Mouse (Mus musculus) liver, embryonic 16.5 days (tissue): ENCODE measurements at regions not wholly inside any gene's neighbourhood (a gene's known extent, or its start where the extent isn't known, plus 50 kb on each side); places are given as distances from the start of the nearest gene placed in this dataset.
A peak's percentile ranks its signal among the peaks of the same experiment; 100 is the strongest.

ENCODE experiments used
- ATAC-seq: fragments of 200-750 bp; cut with Nextera tagmentation; 2 replicates; pipeline ENCODE4 v1.8.0; 2017; ENCODE audit warnings: low read depth, mild to moderate bottlenecking, moderate number of reproducible peaks, moderate library complexity
- H3K27ac ChIP-seq: fragments of 300-500 bp; sonication (generic); 2 replicates; pipeline ENCODE4 v1.5.1; 2014; ENCODE audit warnings: mild to moderate bottlenecking, low read length
- H3K27me3 ChIP-seq: fragments of 300-500 bp; sonication (generic); 2 replicates; pipeline ENCODE4 v1.6.1; 2014; ENCODE audit warnings: low read depth, low read length, mixed read lengths; ENCODE audit not compliant: control insufficient read depth, insufficient read depth
- H3K36me3 ChIP-seq: fragments of 300-500 bp; sonication (generic); 2 replicates; pipeline ENCODE4 v1.6.1; 2014; ENCODE audit warnings: mild to moderate bottlenecking; ENCODE audit not compliant: control insufficient read depth, insufficient read depth
- H3K4me1 ChIP-seq: fragments of 300-500 bp; sonication (generic); 2 replicates; pipeline ENCODE4 v1.6.1; 2014; ENCODE audit warnings: low read depth, low read length, mixed read lengths; ENCODE audit not compliant: control insufficient read depth
- H3K4me2 ChIP-seq: fragments of 300-500 bp; sonication (generic); 2 replicates; pipeline ENCODE4 v1.6.1; 2014; ENCODE audit warnings: low read depth, low read length, mixed read lengths
- H3K4me3 ChIP-seq: fragments of 300-500 bp; sonication (generic); 2 replicates; pipeline ENCODE4 v1.5.1; 2014; ENCODE audit warnings: low read depth, mild to moderate bottlenecking, low read length
- H3K9ac ChIP-seq: fragments of 300-500 bp; sonication (generic); 2 replicates; pipeline ENCODE4 v1.6.1; 2014; ENCODE audit warnings: low read depth, low read length
- H3K9me3 ChIP-seq: fragments of 300-500 bp; sonication (generic); replicated peaks from 2 replicates; pipeline ENCODE4 v1.6.1; 2016; ENCODE audit warnings: low read length; ENCODE audit not compliant: control insufficient read depth
- WGBS: fragments of 180-500 bp; shearing (Covaris S2); extraction: QIAGEN DNeasy Blood & Tissue Kit; methylation state at CpG from one replicate; pipeline ENCODE4 v1.1.7; 2014; ENCODE audit not compliant: insufficient replicate concordance; 5-methylcytosine and 5-hydroxymethylcytosine counted together

DNA sequence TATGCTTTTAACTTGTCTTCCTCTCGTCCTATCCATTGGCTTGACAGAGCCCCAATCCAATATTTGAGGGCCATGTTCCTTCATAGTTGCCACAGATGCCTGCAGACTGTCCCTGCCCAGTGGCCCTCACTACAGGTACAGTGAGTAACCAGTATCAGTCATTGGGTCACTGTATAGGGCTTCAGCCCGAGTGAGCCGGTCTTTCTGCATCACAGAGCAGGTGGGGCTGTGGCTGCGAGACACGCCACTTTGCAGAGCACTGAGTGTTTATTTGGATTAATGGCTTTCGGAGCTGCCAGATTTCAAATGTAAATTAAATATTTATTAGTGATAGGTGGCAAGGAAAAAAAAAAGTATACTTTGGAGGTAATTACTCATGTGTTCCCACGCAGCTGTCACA is 87.2 kb upstream of the Alk start:
- H3K9me3 ChIP-seq = no peaks in the 10 kb centered on the region
- H3K27me3 ChIP-seq = no peaks in the 10 kb centered on the region
- H3K4me3 ChIP-seq = no peak overlapping the region
- 70% methylated on average over 7 of the region's 7 CpGs for whole genome bisulfite sequencing
- H3K27ac ChIP-seq = no peak overlapping the region
- H3K4me1 ChIP-seq = no peaks in the 10 kb centered on the region
- H3K36me3 ChIP-seq = no peaks in the 10 kb centered on the region
- no peak for ATAC-seq
- no peak overlapping the region for H3K9ac ChIP-seq
- no peak overlapping the region for H3K4me2 ChIP-seq

DNA sequence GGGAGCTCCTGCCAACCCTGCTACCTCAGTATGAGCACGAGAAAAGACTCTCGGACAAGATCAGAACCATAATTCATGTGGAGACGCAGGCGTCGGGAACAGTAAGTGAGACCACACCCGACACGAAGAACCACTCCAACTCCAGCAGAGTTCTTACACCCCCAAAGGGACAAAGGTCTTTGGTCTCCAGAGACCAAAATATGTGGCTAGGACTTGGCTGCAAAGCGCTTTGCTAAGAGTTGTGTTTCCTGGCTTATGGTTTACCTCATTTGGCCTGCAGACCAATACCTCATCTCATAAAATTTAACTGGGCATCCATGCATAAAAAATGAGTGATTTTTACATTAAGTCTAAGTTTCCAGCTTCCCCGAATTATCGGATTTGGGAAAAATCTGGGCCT is 85.2 kb upstream of the Alk start:
- Histone ChIP-seq H3K36me3 (no peaks in the 10 kb centered on the region), H3K9me3 (no peaks in the 10 kb centered on the region), H3K9ac (no peak overlapping the region), H3K4me3 (no peak overlapping the region), H3K4me1 (no peaks in the 10 kb centered on the region), H3K27ac (no peak overlapping the region), H3K4me2 (no peak overlapping the region), H3K27me3 (no peaks in the 10 kb centered on the region)
- ATAC-seq = no peak
- WGBS = 71% methylated on average over 10 of the region's 10 CpGs

DNA sequence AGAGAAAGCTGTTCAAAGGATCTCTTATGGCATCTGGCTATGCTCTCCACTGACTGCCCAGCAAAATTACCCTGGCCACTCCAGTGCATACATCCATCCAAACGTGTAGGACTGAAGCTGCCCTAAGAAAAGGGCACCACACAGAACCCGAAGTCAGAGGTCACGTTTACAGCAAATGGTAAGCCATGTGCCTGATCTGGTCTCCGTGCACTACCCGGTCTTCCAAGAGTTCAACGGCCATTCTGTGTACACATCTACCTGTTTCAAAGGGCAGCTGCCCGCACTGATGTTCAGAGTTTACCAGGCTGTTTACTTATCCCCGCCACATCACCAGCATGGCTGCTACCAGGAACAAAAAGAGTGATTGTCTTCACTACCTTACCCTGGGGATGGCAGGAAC is 84.4 kb upstream of the Alk start:
- peak; percentile 70 for ATAC-seq
- no peak overlapping the region for H3K27ac ChIP-seq
- 55% methylated on average over 8 of the region's 8 CpGs for WGBS

DNA sequence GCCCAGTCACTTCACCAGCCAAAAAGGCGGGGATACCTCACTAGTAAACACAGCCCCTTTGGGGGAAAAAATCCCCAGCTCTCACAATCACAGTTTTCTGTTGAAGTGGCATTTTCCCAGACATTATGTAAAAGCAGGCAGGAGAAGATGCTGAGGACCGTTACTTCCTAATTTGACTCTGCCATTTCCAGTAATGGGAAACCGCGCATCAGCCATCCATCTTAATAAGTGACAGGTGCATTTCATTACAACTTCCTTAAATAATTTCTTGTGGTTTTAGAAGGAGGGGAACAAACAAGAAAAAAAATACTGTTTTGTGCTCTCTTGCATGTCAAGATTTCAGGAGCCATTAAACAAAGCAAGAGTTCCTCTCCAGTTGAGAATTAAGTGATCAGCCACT is 70.2 kb upstream of the Alk start:
- Histone ChIP-seq H3K4me1 (no peaks in the 10 kb centered on the region), H3K27me3 (no peaks in the 10 kb centered on the region), H3K9ac (no peak overlapping the region), H3K4me3 (no peak overlapping the region), H3K27ac (no peak overlapping the region), H3K4me2 (no peak overlapping the region), H3K9me3 (no peaks in the 10 kb centered on the region), H3K36me3 (no peaks in the 10 kb centered on the region)
- no peak for ATAC-seq
- WGBS = 34% methylated on average over 4 of the region's 4 CpGs

More for the DNA sequence above, 84.4 kb upstream of the Alk start:
- H3K4me1 ChIP-seq = no peaks in the 10 kb centered on the region
- H3K9me3 ChIP-seq = no peaks in the 10 kb centered on the region
- no peak overlapping the region for H3K4me2 ChIP-seq
- no peak overlapping the region for H3K4me3 ChIP-seq
- H3K27me3 ChIP-seq = no peaks in the 10 kb centered on the region
- H3K36me3 ChIP-seq = no peaks in the 10 kb centered on the region
- no peak overlapping the region for H3K9ac ChIP-seq

DNA sequence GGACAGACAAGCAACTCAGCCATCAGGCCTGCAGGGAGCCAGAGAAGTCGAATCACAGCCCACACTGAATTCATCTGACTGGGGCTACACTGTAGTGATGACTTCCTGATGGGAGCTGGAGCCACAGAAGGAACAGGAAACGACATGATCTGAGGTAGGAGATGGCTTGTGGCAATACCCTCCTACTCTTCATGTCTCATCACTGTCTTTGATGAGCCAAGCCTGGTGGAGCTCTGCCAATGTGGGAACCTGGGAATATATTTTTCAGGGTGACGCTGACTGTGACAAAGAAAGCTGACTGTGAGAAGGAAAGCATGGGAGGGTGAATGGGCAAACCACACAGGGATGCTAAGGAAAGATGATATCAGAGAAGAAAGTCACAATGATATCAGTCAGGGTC is 67.6 kb upstream of the Alk start:
- no peaks in the 10 kb centered on the region for H3K27me3 ChIP-seq
- H3K4me2 ChIP-seq = no peak overlapping the region
- 39% methylated on average over 3 of the region's 3 CpGs for WGBS
- H3K9ac ChIP-seq = no peak overlapping the region
- no peaks in the 10 kb centered on the region for H3K9me3 ChIP-seq
- no peaks in the 10 kb centered on the region for H3K4me1 ChIP-seq
- H3K4me3 ChIP-seq = no peak overlapping the region
- no peaks in the 10 kb centered on the region for H3K36me3 ChIP-seq
- H3K27ac ChIP-seq = no peak overlapping the region
- no peak for ATAC-seq

DNA sequence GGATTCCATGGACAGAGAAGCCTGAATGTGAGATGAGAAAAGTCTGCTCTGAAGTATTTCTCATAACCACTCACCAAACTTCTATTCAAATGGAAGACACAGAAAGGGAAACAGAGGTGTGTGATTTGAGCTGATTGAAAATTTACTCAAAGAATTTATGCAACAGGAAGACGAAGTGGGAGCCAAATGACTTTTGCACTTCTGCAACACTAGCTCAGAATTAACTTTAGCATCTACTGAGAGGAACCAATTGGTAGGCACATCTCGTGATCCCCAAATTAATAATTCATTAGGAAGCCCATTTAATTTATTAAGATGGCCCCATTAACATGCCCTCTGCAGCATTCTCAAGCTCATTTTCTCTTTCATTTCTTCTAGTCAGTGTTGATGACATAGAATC is 62.5 kb upstream of the Alk start:
- H3K9ac ChIP-seq = no peak overlapping the region
- H3K4me1 ChIP-seq = no peaks in the 10 kb centered on the region
- H3K36me3 ChIP-seq = no peaks in the 10 kb centered on the region
- no peak overlapping the region for H3K27ac ChIP-seq
- H3K9me3 ChIP-seq = no peaks in the 10 kb centered on the region
- H3K27me3 ChIP-seq = no peaks in the 10 kb centered on the region
- no peak overlapping the region for H3K4me3 ChIP-seq
- no peak overlapping the region for H3K4me2 ChIP-seq
- 33% methylated on average over 2 of the region's 2 CpGs for WGBS
- ATAC-seq = no peak

DNA sequence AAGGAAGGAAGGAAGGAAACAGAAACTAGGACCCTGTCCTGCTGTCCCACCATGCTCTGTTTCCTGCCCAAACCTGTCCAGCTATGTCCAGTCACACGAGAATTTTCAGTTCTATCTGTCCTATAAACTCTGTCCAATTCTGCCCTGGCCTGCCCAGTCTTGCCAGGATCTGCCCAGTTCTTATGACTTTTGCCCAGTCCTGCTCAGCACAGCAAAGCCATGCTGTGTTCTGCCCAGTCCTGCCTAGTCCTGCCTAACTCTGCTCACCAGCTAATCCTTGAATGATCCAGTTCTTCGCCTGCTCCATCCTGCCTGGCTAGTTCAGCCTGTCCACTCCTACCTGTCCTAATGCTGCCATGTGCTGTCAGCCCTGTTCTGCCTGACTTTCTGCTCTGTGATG is 57.3 kb upstream of the Alk start:
- Histone ChIP-seq H3K27ac (no peak overlapping the region), H3K9me3 (no peaks in the 10 kb centered on the region), H3K4me2 (no peak overlapping the region), H3K36me3 (no peaks in the 10 kb centered on the region), H3K9ac (no peak overlapping the region), H3K4me1 (no peaks in the 10 kb centered on the region), H3K27me3 (no peaks in the 10 kb centered on the region), H3K4me3 (no peak overlapping the region)
- no peak for ATAC-seq
- 36% methylated on average over 2 of the region's 2 CpGs for WGBS

DNA sequence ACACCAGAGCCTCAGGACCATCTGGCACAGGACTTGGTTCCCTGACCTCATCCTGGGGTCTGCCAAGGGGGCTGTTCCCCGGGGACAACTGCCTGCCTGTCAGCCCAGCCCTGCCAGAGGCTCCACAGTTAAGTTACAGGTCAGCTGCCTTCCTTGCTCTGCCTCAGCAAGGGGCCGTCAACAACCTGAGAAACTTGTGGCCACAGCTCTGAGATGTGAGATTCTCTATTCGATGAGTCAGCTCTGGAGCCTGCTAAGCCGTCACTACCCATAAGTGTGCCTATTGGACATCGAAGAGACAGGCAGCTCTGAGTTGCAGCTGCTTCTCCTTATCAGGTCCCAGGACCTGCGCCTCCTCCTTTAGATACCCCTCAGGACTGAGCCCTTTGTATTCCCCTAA is 54.3 kb upstream of the Alk start:
- no peak for ATAC-seq
- Histone ChIP-seq H3K36me3 (no peaks in the 10 kb centered on the region), H3K9ac (no peak overlapping the region), H3K4me1 (no peaks in the 10 kb centered on the region), H3K27ac (no peak overlapping the region), H3K9me3 (no peaks in the 10 kb centered on the region), H3K27me3 (no peaks in the 10 kb centered on the region), H3K4me3 (no peak overlapping the region), H3K4me2 (no peak overlapping the region)
- 40% methylated on average over 6 of the region's 6 CpGs for WGBS

DNA sequence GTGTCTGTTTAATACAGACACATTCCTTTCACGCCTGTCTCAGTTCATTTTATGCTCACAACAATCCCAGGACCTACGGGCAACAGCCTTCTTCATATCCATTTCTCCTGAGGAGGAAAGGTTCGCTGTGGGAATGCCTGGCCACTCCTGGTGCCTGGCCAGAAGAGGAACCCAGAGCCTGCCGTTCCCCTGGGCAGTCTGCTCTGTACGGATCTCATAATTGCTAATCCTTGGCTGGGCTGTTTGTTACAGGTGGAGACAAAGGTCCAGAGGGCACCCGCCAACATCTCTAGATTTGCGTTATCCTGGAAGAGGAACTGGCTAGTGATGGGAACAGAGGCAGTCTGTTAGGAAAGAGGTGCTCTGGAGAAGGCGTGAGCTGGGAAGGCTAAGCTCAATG is 53.4 kb upstream of the Alk start:
- Histone ChIP-seq H3K4me2 (no peak overlapping the region), H3K4me1 (no peaks in the 10 kb centered on the region), H3K9me3 (no peaks in the 10 kb centered on the region), H3K4me3 (no peak overlapping the region), H3K27me3 (no peaks in the 10 kb centered on the region), H3K9ac (no peak overlapping the region), H3K27ac (no peak overlapping the region), H3K36me3 (no peaks in the 10 kb centered on the region)
- ATAC-seq = no peak
- WGBS = 57% methylated on average over 8 of the region's 8 CpGs
